Mouse (Mus musculus) urinary bladder, postnatal 10 days (tissue): ENCODE data around the gene Fbxw10.

Experiments used
- DNase-seq: peaks from one replicate; pipeline ENCODE4 v3.0.0; 2022; ENCODE audit warnings: low spot score

Gene Fbxw10

DNA sequence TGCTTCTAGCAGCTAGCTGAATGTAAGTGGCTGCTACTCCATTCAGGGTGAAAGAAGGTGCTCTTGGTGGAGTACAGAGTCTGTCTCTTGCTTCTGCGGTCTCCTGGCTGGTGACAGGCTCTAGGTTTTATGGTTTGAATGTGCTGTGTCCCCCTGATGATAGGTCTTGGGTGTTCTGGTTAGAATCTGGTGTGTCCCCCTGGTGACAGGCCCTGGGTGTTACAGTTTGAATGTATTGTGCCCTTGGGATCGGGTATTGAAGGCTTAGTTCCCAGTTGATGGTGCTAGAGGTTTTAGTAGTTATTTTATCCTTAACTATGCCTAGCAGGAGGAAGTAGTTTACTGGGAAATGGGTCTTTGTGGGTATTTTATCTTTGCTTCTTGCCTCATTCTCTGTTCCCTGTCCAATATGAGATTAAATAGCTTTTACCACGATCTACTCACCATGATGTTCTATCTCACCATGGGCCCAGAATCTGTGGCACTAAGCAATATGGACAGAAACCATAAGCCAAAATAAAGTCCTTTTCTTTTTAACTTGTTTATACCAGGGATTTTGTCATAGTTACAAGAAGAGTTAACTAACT, 62.9 kb downstream of the Fbxw10 start:
- no peak for DNase-seq

DNA sequence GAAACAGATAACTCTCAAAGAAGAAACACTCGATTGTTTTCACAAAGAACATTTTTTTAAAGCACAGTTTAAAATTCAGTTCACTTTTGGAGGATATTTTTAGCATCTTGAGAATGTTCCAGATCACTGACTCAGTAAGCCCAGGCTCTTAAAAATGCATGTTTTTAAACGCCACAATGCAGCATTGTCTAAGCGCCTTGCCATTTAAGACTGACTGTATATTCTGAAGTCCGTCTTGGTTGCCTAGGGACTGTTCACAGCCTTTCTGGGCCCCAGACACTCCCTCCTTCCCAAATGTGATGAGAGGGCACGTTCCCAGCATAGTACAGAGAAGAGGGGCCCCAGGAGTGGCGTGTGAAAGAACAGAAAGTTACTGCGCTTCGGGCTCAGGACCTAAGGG, 64.5 kb downstream of the Fbxw10 start:
- no peak for DNase-seq

DNA sequence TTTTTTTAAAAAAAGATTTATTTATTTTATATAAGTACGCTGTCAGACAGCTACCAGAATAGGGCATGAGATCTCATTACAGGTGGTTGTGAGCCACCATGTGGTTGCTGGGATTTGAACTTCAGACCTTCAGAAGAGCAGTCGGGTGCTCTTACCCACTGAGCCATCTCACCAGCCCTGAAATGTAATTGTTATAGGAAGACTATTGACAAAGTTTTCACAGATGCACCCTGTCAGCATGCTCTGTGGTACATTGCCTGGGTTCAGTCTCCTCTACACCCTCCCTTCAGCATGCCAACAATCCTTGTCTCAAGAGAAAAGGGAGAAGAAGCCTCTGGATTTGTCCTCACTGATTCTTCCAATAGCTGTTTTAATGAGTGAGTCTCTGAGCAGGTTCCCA, 66.3 kb downstream of the Fbxw10 start:
- no peak for DNase-seq

DNA sequence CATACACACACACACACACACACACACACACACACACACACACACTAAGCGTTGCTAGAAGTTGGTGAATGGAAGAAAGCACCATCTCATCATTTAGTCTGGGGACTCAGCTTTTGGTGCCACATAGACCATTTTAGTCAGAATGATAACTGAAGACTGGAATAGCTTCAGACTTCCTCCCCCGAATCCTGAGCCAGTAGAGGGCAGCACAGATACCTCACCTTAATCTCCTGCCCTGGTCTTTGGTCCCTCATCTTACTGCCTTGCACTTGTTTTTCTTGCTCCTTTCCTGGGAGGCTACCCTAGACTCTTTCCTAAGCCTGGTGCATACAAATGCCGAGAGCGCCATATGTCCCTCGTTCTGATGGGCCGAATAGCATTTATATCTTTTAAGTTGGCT, 67.7 kb downstream of the Fbxw10 start:
- no peak for DNase-seq

DNA sequence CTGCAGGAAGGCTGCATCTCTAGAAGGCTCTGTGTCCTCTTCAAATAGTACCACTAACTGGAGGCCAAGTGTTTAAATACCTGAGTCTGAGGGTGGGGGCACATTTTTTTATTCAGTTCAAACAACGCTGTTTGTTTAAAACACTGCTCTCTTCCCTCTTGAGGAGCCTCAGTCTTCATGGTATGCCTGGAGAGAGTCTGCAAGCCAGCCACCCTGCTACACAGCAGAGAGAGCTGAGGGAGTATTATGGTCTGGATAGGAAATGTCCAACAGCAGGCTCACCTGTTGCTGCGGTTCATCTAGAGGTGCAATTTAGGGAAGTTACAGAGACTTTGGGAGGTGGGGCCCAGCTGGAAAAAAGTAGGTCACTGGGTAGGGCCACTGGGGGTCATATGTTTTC, 68.6 kb downstream of the Fbxw10 start:
- no peak for DNase-seq

DNA sequence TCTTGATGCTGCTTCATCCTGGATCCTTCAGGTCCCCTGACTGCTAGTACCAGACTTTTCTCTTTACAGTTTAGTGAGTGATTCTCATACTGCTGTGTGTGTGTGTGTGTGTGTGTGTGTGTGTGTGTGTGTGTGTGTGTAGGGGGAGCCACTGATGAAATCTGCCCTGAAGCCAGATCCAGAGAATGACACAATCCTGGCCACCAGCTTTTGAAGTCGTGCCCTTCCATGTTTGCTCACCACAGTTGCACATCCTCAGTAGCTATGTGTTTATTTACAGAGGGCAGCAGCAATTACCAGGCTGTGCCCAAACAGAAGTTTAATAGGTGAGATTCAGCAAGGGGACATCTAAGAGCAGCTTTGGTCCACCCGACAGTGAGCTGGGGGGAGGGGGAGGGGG, 69.9 kb downstream of the Fbxw10 start:
- DNase-seq: no peak

DNA sequence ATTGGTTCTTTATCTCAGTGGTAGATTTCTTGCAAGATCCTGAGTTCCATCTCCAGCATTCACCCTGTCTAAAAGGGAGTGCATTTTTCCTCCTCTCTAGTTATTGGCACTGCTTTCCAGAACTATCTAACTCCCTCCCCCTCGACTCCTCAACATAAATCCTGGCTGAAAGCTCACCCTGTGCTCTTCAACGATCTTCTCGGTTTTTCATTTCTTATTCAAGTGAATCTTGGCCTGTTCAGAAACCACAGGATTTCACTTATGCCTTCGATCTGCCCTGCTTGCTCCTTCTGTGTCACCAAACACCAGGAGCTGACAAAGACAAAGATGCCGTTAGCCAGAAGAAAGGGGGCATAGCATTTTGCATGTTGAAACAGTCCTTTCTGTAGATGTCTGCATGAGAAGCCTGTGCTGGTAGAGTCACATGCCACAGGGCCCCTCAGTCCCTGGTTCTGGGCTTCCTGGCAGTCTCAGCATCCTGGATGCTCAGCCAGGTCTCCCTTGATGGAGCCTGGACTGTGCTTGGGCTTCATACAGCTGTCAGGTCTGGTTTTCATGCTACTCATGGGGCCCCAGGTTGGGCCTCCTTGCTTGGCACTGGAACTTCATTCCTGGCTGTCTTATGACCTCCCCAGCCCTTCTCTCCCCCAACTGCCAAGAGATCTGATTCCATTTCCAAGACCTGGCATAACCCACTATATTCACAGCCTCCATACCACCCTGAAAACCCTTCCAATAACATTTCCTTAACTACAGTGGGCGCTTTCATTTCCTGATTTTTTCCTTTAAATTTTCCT, 73.3 kb downstream of the Fbxw10 start:
- no peak for DNase-seq

DNA sequence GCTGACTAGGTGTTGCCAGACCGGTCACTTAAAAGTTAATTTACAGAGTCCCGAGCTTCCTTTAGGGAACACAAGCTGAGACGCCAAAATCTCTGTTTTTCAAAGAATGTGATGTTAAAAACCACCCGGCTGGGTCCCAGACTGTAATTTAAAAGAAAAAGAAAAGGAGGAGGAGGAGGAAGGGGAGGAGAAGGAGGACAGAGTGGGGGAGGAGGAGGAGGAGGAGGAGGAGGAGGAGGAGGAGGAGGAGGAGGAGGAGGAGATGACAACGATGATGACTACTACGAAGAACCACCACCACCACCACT, 73.8 kb downstream of the Fbxw10 start:
- no peak for DNase-seq

DNA sequence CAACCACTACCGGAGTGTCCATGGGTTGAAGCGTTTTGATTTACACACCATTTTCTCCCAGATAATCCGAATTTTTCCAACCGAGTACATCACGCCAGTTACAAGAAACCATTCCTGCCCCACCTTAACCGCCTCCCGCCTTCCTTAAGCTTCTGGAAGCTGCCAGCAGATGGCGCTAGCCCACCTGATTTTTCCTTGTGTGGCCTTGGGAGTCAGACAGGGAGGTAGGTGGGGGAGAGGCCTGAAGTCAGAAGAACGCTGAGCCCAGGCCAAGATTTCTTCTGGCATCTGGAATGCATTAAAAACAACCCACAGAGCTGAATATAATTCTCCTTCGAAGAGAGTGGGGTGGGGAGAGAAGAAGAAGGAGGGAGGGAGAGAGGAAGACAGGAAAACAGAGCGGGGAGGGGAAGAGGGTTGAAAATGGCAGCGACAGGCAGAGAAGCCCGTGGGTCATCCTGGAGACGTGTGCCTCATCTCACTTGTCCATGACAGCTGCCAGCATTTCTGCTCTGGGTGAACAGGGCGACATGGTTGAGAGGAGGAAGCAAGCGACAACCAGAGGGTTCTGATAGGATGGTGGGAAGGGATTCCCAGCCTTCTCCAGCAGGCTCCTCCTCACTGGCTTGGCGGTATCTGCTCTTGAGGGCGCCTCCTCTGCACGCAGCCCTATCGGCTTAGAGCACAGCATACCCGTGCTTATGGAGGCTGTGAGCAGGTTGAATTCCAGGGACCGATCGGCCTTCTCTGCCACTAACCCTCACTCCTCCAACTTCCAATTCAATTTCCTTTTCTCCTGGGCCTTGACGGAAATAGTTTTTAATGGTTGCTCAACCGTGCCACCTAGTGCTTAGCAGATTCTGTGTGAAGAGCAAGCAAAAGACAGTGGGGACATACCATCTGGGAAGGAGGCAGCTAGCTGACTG, 74.4 kb downstream of the Fbxw10 start:
- DNase-seq: peak; percentile 76

DNA sequence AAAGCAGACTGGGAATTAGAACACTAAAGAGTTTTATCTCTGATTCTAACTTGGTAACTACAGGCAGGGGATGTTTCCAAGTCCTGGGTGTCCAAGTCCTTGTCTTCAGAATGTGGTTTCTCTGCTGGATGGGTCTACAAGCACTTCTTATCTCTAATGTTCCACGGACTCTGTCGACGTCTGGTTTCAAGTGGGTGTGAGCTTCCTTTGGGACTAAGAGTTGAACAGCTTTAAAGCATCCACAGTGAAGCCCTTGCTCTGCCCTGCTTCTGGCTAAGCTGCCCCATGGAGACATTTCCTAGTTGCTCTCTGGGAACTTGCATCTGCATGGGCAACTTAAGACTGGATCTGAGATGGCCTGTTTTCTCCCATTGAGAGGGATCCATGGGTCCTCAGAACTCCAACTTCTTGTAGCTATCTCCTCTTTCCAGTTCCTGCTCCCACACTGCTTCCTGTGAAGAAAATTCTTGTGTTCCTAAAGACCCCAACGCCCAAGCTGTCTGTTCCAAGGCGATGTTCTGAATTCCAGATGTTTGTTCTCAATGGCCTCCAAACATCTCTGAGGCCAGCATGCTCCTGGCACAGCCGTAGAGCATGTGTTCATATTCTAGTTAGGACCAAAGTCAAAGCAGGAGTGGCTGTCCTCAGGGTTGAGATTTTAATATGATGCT, 77.4 kb downstream of the Fbxw10 start:
- DNase-seq: no peak
